17 mouse cellular contexts compared by ENCODE assay signal in genomic region chr13:107904051-107904740, GRCm38 (mm10).
DNase-seq lines count a peak whose midpoint lies in the region; ATAC-seq and TF ChIP-seq lines count a peak whose summit lies in the region.
"Had no signal": no experiment of that assay in that cellular context is flagged by ENCODE, and none has a peak within 500 bp of the region (broad histone marks: within the 10 kb centered on the region; RNA-seq: fewer than 3 reads in every experiment).

No protein-coding gene starts in this region.

- H3K4me3 ChIP-seq in intestine, embryonic 15.5 days (replicated peaks) = no peak overlapping the region
- H3K4me3 ChIP-seq in intestine, postnatal 0 days (ENCODE audit: low read depth, low read length) = no peak overlapping the region
- H3K4me3 ChIP-seq in lung, embryonic 16.5 days (ENCODE audit: low read length) = no peak overlapping the region
- H3K4me3 ChIP-seq in macrophage (ENCODE audit: inconsistent target) = no peak overlapping the region
- H3K4me3 ChIP-seq: embryonic facial prominence, embryonic 15.5 days; neural tube, embryonic 15.5 days; stomach, embryonic 15.5 days had no signal

- peaks cover 6% of the 10 kb centered on the region; the same call in 1 of the 2 replicates for H3K4me1 ChIP-seq in intestine, embryonic 15.5 days (replicated peaks)
- no peaks in the 10 kb centered on the region for H3K4me1 ChIP-seq in intestine, postnatal 0 days (replicated peaks; ENCODE audit: control insufficient read depth, insufficient read depth, low read length)
- peaks cover 14% of the 10 kb centered on the region; the same call in 1 of the 2 replicates for H3K4me1 ChIP-seq in lung, embryonic 16.5 days (replicated peaks; ENCODE audit: control insufficient read depth, insufficient read depth, low read length)

- H3K36me3 ChIP-seq in intestine, embryonic 15.5 days = no peaks in the 10 kb centered on the region
- H3K36me3 ChIP-seq in intestine, postnatal 0 days (ENCODE audit: control insufficient read depth, insufficient read depth) = no peaks in the 10 kb centered on the region
- H3K36me3 ChIP-seq in lung, embryonic 16.5 days (ENCODE audit: control insufficient read depth, insufficient read depth, low read length) = no peaks in the 10 kb centered on the region
- H3K36me3 ChIP-seq in macrophage (ENCODE audit: inconsistent target) = no peaks in the 10 kb centered on the region
- H3K36me3 ChIP-seq: embryonic facial prominence, embryonic 15.5 days; neural tube, embryonic 15.5 days; stomach, embryonic 15.5 days had no signal

- WGBS in intestine, embryonic 15.5 days = 80% methylated on average over 14 of the region's 14 CpGs
- 81% methylated on average over 14 of the region's 14 CpGs for WGBS in intestine, postnatal 0 days
- 76% methylated on average over 14 of the region's 14 CpGs for WGBS in lung, embryonic 16.5 days
- WGBS in macrophage (ENCODE audit: missing documents) = 48% methylated on average over 14 of the region's 14 CpGs

- no peak overlapping the region for H3K27ac ChIP-seq in intestine, embryonic 15.5 days
- no peak overlapping the region for H3K27ac ChIP-seq in intestine, postnatal 0 days (ENCODE audit: low read depth, low read length)
- H3K27ac ChIP-seq in lung, embryonic 16.5 days (ENCODE audit: low read length) = peak overlapping the region; percentile 41
- H3K27ac ChIP-seq in macrophage = peak overlapping the region; percentile 96
- H3K27ac ChIP-seq: embryonic facial prominence, embryonic 15.5 days; liver, embryonic 14.5 days; neural tube, embryonic 15.5 days had no signal

- no peak overlapping the region for H3K4me2 ChIP-seq in intestine, embryonic 15.5 days (replicated peaks)
- H3K4me2 ChIP-seq in intestine, postnatal 0 days (replicated peaks; ENCODE audit: low read depth) = no peak overlapping the region
- no peak overlapping the region for H3K4me2 ChIP-seq in lung, embryonic 16.5 days (ENCODE audit: low read depth, low read length)
- H3K4me2 ChIP-seq: embryonic facial prominence, embryonic 15.5 days; midbrain, embryonic 11.5 days; neural tube, embryonic 15.5 days; stomach, embryonic 15.5 days had no signal

- 0 out of 2 replicates have a peak, but pooled peaks have one; percentile 23 for ATAC-seq in intestine, embryonic 15.5 days
- no peak for ATAC-seq in intestine, postnatal 0 days
- no peak for ATAC-seq in lung, embryonic 16.5 days (ENCODE audit: low read depth)

- no peak overlapping the region for H3K9ac ChIP-seq in intestine, embryonic 15.5 days
- H3K9ac ChIP-seq in intestine, postnatal 0 days (ENCODE audit: low read depth, low read length) = no peak overlapping the region
- H3K9ac ChIP-seq in lung, embryonic 16.5 days (ENCODE audit: low read length) = no peak overlapping the region
- H3K9ac ChIP-seq: embryonic facial prominence, embryonic 15.5 days; liver, embryonic 14.5 days; neural tube, embryonic 15.5 days; stomach, embryonic 15.5 days had no signal

- no peaks in the 10 kb centered on the region for H3K79me2 ChIP-seq in macrophage (ENCODE audit: inconsistent target)

- no peak for DNase-seq in lung, postnatal 25 days (ENCODE audit: low spot score)
- DNase-seq in induced T-regulatory cell, adult 2 months (ENCODE audit: low read depth) = peak; percentile 32
- DNase-seq in adrenal gland, postnatal 14 days = no peak
- DNase-seq in urinary bladder, postnatal 4 days (ENCODE audit: low spot score in 2 of 2) = no peak
- DNase-seq: cerebellum, adult 2 months; gastrocnemius, postnatal 25 days; right cerebral cortex, postnatal 4 days; thymus, postnatal 36 days had no signal

- H3K9me3 ChIP-seq in intestine, embryonic 15.5 days = no peaks in the 10 kb centered on the region
- no peaks in the 10 kb centered on the region for H3K9me3 ChIP-seq in intestine, postnatal 0 days (ENCODE audit: control insufficient read depth)
- no peaks in the 10 kb centered on the region for H3K9me3 ChIP-seq in lung, embryonic 16.5 days (ENCODE audit: control insufficient read depth, low read length)
- H3K9me3 ChIP-seq: embryonic facial prominence, embryonic 15.5 days; neural tube, embryonic 15.5 days; stomach, embryonic 15.5 days had no signal

- no peaks in the 10 kb centered on the region for H3K27me3 ChIP-seq in intestine, embryonic 15.5 days (replicated peaks)
- H3K27me3 ChIP-seq in intestine, postnatal 0 days (replicated peaks; ENCODE audit: control insufficient read depth, insufficient read depth, low read length) = no peaks in the 10 kb centered on the region
- no peaks in the 10 kb centered on the region for H3K27me3 ChIP-seq in lung, embryonic 16.5 days (ENCODE audit: control insufficient read depth, insufficient read depth, low read depth, low read length)
- H3K27me3 ChIP-seq: embryonic facial prominence, embryonic 15.5 days; neural tube, embryonic 15.5 days; stomach, embryonic 15.5 days had no signal

- TF ChIP-seq CTCF in intestine, postnatal 0 days (IDR thresholded peaks at IDR 0.05; ENCODE audit: low read depth) = no peak

Comparison
In these comparisons a context has a peak if more than half of its experiments do, and no peak if none do; other contexts are left out.
1. H3K27ac ChIP-seq: peak in lung, embryonic 16.5 days (single experiment) and macrophage (single experiment); none in intestine, embryonic 15.5 days (single experiment) and intestine, postnatal 0 days (single experiment).